Mouse (Mus musculus) ovary, postnatal 36 days (tissue): Measurements from ENCODE around the gene Ppp1cb.

Experiments used
- DNase-seq: peaks from one replicate; pipeline ENCODE4 v3.0.0; 2022; ENCODE audit warnings: low spot score, mixed read lengths

Gene Ppp1cb

GRCm38 (mm10) chr5:32443906-32444305 is 14.7 kb upstream of the Ppp1cb start:
- DNase-seq = no peak

- no peak for DNase-seq
Measured at GRCm38 (mm10) chr5:32445287-32445921, 13.2 kb upstream of the Ppp1cb start.

- DNase-seq = no peak
Measured at GRCm38 (mm10) chr5:32446394-32446793, 12.2 kb upstream of the Ppp1cb start.

GRCm38 (mm10) chr5:32446810-32447209 is 11.8 kb upstream of the Ppp1cb start:
- no peak for DNase-seq

- no peak for DNase-seq
Measured at GRCm38 (mm10) chr5:32459251-32459881, 723 bp downstream of the Ppp1cb start.

- DNase-seq = peak; percentile 22
Measured at GRCm38 (mm10) chr5:32459882-32460751, 1.5 kb downstream of the Ppp1cb start.

- no peak for DNase-seq
Measured at GRCm38 (mm10) chr5:32460973-32461372, 2.3 kb downstream of the Ppp1cb start.

- DNase-seq = no peak
Measured at GRCm38 (mm10) chr5:32472332-32473028, 13.8 kb downstream of the Ppp1cb start.

- DNase-seq = no peak
Measured at GRCm38 (mm10) chr5:32473029-32473352, 14.3 kb downstream of the Ppp1cb start.

- no peak for DNase-seq
Measured at GRCm38 (mm10) chr5:32476501-32476900, 17.9 kb downstream of the Ppp1cb start.

- no peak for DNase-seq
Measured at GRCm38 (mm10) chr5:32478972-32479371, 20.3 kb downstream of the Ppp1cb start.

- DNase-seq = no peak
Measured at GRCm38 (mm10) chr5:32485430-32485829, 26.8 kb downstream of the Ppp1cb start.

- no peak for DNase-seq
Measured at GRCm38 (mm10) chr5:32488044-32488443, 29.4 kb downstream of the Ppp1cb start.

GRCm38 (mm10) chr5:32494084-32494700 is 35.5 kb downstream of the Ppp1cb start:
- DNase-seq = no peak

- no peak for DNase-seq
Measured at GRCm38 (mm10) chr5:32508766-32509165, 50.1 kb downstream of the Ppp1cb start.

- peak; percentile 25 for DNase-seq
Measured at GRCm38 (mm10) chr5:32520381-32520780, 61.7 kb downstream of the Ppp1cb start.

- DNase-seq = no peak
Measured at GRCm38 (mm10) chr5:32549449-32549848, 90.8 kb downstream of the Ppp1cb start.

GRCm38 (mm10) chr5:32564697-32565096 is 106.1 kb downstream of the Ppp1cb start:
- DNase-seq = no peak
